8 mouse cellular contexts compared by ENCODE assay signal in the genomic region with DNA sequence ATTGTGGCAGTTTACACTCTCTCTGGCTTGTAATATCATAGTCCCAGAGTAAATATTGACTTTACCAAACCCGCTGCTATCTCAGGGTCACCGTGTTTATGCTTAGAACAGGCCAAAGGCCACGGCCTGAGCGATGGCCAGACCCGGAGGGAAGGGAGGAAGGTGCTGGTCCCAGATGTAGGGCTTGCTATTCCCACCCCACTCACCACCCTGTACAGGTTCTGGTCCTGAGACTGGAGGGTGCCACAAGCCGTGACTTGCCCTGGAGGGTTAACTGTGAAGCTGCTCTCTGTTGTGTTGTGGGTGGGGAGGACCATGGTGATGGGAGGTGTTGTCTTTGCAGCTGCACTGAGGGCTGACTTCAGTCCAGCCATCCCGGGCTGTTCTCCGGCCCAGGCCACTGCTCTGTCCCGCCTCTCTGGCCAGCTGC. TPM values are rescaled to one million over a fixed set of nuclear protein-coding genes. Genes with fewer than 3 reads are reported as not detected.
DNase-seq lines count a peak whose midpoint lies in the region; ATAC-seq and TF ChIP-seq lines count a peak whose summit lies in the region.

No protein-coding gene starts in this region.

- no peak for DNase-seq in lung, adult 2 months
- DNase-seq in lung, adult 18-20 months = no peak
- peak; percentile 59 to 62 for DNase-seq in heart, postnatal 14 days
- DNase-seq in lung, postnatal 10 days = peak; percentile 30
- DNase-seq in adrenal gland, adult 8-10 months = no peak
- DNase-seq in right cerebral cortex, postnatal 14 days = no peak
- DNase-seq in spleen, postnatal 4 days (ENCODE audit: low spot score in 2 of 2) = no peak

- 57% methylated on average over 9 of the region's 9 CpGs for WGBS in lung, adult 2 months
- WGBS in embryonic facial prominence, embryonic 12.5 days = 32% methylated on average over 9 of the region's 9 CpGs

- TF ChIP-seq POLR2A in lung, adult 2 months (IDR thresholded peaks at IDR 0.05; ENCODE audit: borderline replicate concordance, extremely low read depth, low read depth, low read length) = no peak

- peaks cover 4% of the 10 kb centered on the region; the same call in 1 of the 2 replicates for H3K9me3 ChIP-seq in embryonic facial prominence, embryonic 12.5 days

- no peak for TF ChIP-seq CTCF in lung, adult 2 months (IDR thresholded peaks at IDR 0.05; ENCODE audit: insufficient read depth, low read length)

- no peaks in the 10 kb centered on the region for H3K36me3 ChIP-seq in embryonic facial prominence, embryonic 12.5 days

- ATAC-seq in embryonic facial prominence, embryonic 12.5 days (ENCODE audit: insufficient number of reproducible peaks, insufficient read depth, low FRiP score, low TSS enrichment) = no peak

- intact Hi-C loops in heart, postnatal 14 days (cut with DNase I) = loop anchor here (2.0 kb wide), 2 partner anchors 13 to 61 kb away; no protein-coding TSS in a partner anchor

- H3K4me2 ChIP-seq in embryonic facial prominence, embryonic 12.5 days (replicated peaks) = peak overlapping the region; percentile 95

- peaks cover 48% of the 10 kb centered on the region for H3K27me3 ChIP-seq in embryonic facial prominence, embryonic 12.5 days

- peaks cover 2% of the 10 kb centered on the region; the same call in 1 of the 2 replicates for H3K4me1 ChIP-seq in lung, adult 2 months (ENCODE audit: control insufficient read depth, insufficient read depth, low read length)
- H3K4me1 ChIP-seq in embryonic facial prominence, embryonic 12.5 days = peaks cover 16% of the 10 kb centered on the region; the same call in 1 of the 2 replicates

- H3K27ac ChIP-seq in embryonic facial prominence, embryonic 12.5 days = no peak overlapping the region

- no peak overlapping the region for H3K9ac ChIP-seq in embryonic facial prominence, embryonic 12.5 days

- peak overlapping the region; percentile 30 for H3K4me3 ChIP-seq in lung, adult 2 months (replicated peaks; ENCODE audit: extremely low read depth, low read depth, low read length)
- no peak overlapping the region for H3K4me3 ChIP-seq in embryonic facial prominence, embryonic 12.5 days

RNA-seq across cellular contexts. Expression of a gene that starts 4.8 kb away (rescaled TPM):
- 19.5 and 20.4 TPM in 2 replicates for polyA plus RNA-seq in lung, adult 2 months (2012; rRNA removed)
- polyA plus RNA-seq in embryonic facial prominence, embryonic 12.5 days (2016; fragmentation: Nextera tagmentation; extraction: Ambion mirVana) = 4.5 and 5.1 TPM in 2 replicates
- 10 to 100 TPM; 19.1 to 20.4 TPM for total RNA-seq in heart, postnatal 14 days (2021)
- 10 to 100 TPM; 10.8 to 23.4 (median 16.2) TPM for total RNA-seq in adrenal gland, adult 8-10 months (2022)

Comparison
In these comparisons a context has a peak if more than half of its experiments do, and no peak if none do; other contexts are left out.
1. DNase-seq: peak in heart, postnatal 14 days (2 of 2) and lung, postnatal 10 days (single experiment); none in lung, adult 2 months (single experiment), lung, adult 18-20 months (0 of 2), adrenal gland, adult 8-10 months (single experiment), right cerebral cortex, postnatal 14 days (single experiment) and spleen, postnatal 4 days (0 of 2).